8 mouse cellular contexts compared by ENCODE assay signal in genomic region chr9:64281105-64281780, GRCm38 (mm10). TPM values are rescaled to one million over a fixed set of nuclear protein-coding genes. Genes with fewer than 3 reads are reported as not detected.
DNase-seq lines count a peak whose midpoint lies in the region; ATAC-seq and TF ChIP-seq lines count a peak whose summit lies in the region.

Tipin (plus strand) TSS chr9:64281581.

- no peaks in the 10 kb centered on the region for H3K4me1 ChIP-seq in hindbrain, postnatal 0 days (ENCODE audit: insufficient read depth, low read length)

- peak within 1 kb of the TSS; percentile 56 for H3K4me2 ChIP-seq in hindbrain, postnatal 0 days (ENCODE audit: low read depth, low read length)

- TF ChIP-seq CTCF in gastrocnemius, adult 2 months (IDR thresholded peaks at IDR 0.05), result no peak
- TF ChIP-seq CTCF in hindbrain, postnatal 0 days (IDR thresholded peaks at IDR 0.05; ENCODE audit: low read depth), result no peak
- no peak for TF ChIP-seq CTCF in left cerebral cortex, adult 2 months (IDR thresholded peaks at IDR 0.05)

- intact Hi-C loops in gastrocnemius, adult 2 months (cut with DNase I), result no loop called here
- intact Hi-C loops in left cerebral cortex, adult 2 months (cut with DNase I), result loop anchor here (5.0 kb wide), 1 partner anchor 681 kb away; the partner anchor contains the start of gene Ints14

- peak; percentile 96 for ATAC-seq in common myeloid progenitor, adult 5-6 weeks (replicated peaks; ENCODE audit: low read depth, poor library complexity, severe bottlenecking)
- peak; percentile 96 for ATAC-seq in hindbrain, postnatal 0 days
- peak; percentile 98 for ATAC-seq in megakaryocyte, adult 5-6 weeks (ENCODE audit: poor library complexity, severe bottlenecking)

- 2% methylated on average over 46 of the region's 46 CpGs for WGBS in hindbrain, postnatal 0 days

- H3K9me3 ChIP-seq in hindbrain, postnatal 0 days (ENCODE audit: low read length), result no peaks in the 10 kb centered on the region

- H3K27me3 ChIP-seq in hindbrain, postnatal 0 days (ENCODE audit: insufficient read depth, low read length), result no peaks in the 10 kb centered on the region

- peak within 1 kb of the TSS; percentile 89 for H3K9ac ChIP-seq in hindbrain, postnatal 0 days (replicated peaks; ENCODE audit: low read length)

- peak; percentile 98 for DNase-seq in ZHBTc4 (ENCODE audit: low read depth, low spot score)
- DNase-seq in gastrocnemius, adult 2 months, result peak; percentile 98
- peak; percentile 98 for DNase-seq in hindbrain, postnatal 0 days (ENCODE audit: low spot score)
- DNase-seq in left cerebral cortex, adult 2 months (ENCODE audit: extremely low spot score in 1 of 2, low spot score in 2 of 2), result peak; percentile 91 to 94
- DNase-seq in right cerebral cortex, adult 2 months (ENCODE audit: low spot score in 2 of 2), result peak; percentile 93 to 94
- DNase-seq in urinary bladder, postnatal 14 days (ENCODE audit: low spot score), result peak; percentile 96

- H3K4me3 ChIP-seq in gastrocnemius, adult 2 months, result peak within 1 kb of the TSS; percentile 92
- H3K4me3 ChIP-seq in hindbrain, postnatal 0 days (ENCODE audit: low read length), result peak within 1 kb of the TSS; percentile 87
- peak within 1 kb of the TSS; percentile 75 for H3K4me3 ChIP-seq in left cerebral cortex, adult 2 months

- H3K27ac ChIP-seq in gastrocnemius, adult 2 months, result peak within 1 kb of the TSS; percentile 90
- H3K27ac ChIP-seq in hindbrain, postnatal 0 days, result peak within 1 kb of the TSS; percentile 84
- H3K27ac ChIP-seq in left cerebral cortex, adult 2 months, result peak within 1 kb of the TSS; percentile 3; the same call in 1 of the 2 replicates

- H3K36me3 ChIP-seq in hindbrain, postnatal 0 days (ENCODE audit: insufficient read depth, low read length), result no peaks in the 10 kb centered on the region

RNA-seq across cellular contexts. Expression of gene Tipin, which starts in this region (rescaled TPM):
- 302 and 344 TPM in 2 replicates for total RNA-seq in common myeloid progenitor, adult 5-6 weeks (2017)
- 10 to 100 TPM in 1 of 2 experiments, 1 to 10 TPM in 1; 7.9 to 10.3 TPM for total RNA-seq in gastrocnemius, adult 2 months (2021)
- total RNA-seq in hindbrain, postnatal 0 days (2014; rRNA removed), result 40.3 and 83.7 TPM in 2 replicates
- polyA plus RNA-seq in hindbrain, postnatal 0 days (2015; fragmentation: Nextera tagmentation; extraction: Ambion mirVana), result 97.0 and 101 TPM in 2 replicates
- 10 to 100 TPM; 12.9 to 20.2 TPM for total RNA-seq in left cerebral cortex, adult 2 months (2021)
- total RNA-seq in megakaryocyte, adult 5-6 weeks (2015), result 132 and 155 TPM in 2 replicates
- total RNA-seq in megakaryocyte, adult 5-6 weeks (2017), result 163 and 193 TPM in 2 replicates

Comparison
In these comparisons a context has a peak if more than half of its experiments do, and no peak if none do; other contexts are left out.
1. Peak in every context shown above with its lines: DNase-seq, ATAC-seq, H3K4me3 ChIP-seq and H3K27ac ChIP-seq.
2. H3K27ac ChIP-seq: peak in every context shown above with its lines; median percentile 90 in gastrocnemius, adult 2 months; 84 in hindbrain, postnatal 0 days; 3 in left cerebral cortex, adult 2 months.